Mouse (Mus musculus) heart, postnatal 0 days (tissue): ENCODE results near the gene Zfp672.
"Not testable (repeated sequence)": the region's sequence is repeated elsewhere in the genome, so short reads cannot be mapped to it uniquely, and the experiment has no call there.

Experiments
- CTCF ChIP-seq: IDR thresholded peaks from 2 replicates; pipeline ENCODE4 v1.5.1; 2016; ENCODE audit warnings: antibody characterized with exemption, control low read depth, low read depth
- EP300 ChIP-seq: IDR thresholded peaks from 2 replicates; pipeline ENCODE4 v1.6.1; 2016; ENCODE audit warnings: antibody characterized with exemption, low read depth

GRCm38 (mm10) chr11:58362562-58362961, 32.4 kb upstream of the Zfp672 start:
- not testable (repeated sequence) for TF ChIP-seq CTCF, EP300
